Mouse (Mus musculus): Measurements from ENCODE around the gene Gm28042.

The Gm28042 gene

DNA sequence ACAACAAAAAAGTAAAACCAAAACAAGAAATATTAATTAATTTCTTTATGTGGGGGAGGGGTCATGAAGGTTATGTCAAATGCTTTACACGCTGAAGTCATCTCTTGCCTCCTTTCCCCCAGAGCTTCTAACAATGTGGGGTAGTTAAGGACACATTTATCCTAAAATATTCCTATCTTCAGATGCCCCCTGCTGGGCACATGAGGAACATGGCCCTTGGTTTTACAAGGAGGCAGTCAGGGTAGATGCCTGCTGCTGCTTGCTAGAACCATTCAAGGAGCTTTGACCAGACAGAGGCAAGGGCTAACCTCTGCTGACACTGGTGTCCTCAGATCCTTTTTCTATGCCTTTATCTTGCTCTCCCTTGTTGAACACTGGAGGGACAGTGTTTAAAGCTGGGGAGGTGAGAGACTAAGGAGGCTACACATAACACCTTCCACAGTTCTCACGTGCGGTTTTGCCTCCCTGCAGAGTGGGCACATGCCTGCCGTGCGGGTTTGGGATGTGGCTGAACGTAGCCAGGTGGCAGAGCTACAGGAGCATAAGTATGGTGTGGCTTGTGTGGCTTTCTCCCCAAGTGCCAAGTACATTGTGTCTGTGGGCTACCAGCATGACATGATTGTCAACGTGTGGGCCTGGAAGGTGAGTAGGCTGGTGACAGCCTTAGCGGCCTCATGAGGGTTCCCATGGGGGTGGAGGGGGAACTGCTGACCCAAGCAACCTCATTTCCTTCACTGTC, 15.7 kb upstream of the Gm28042 start:
- no peak for DNase-seq (ENCODE audit: low spot score)

DNA sequence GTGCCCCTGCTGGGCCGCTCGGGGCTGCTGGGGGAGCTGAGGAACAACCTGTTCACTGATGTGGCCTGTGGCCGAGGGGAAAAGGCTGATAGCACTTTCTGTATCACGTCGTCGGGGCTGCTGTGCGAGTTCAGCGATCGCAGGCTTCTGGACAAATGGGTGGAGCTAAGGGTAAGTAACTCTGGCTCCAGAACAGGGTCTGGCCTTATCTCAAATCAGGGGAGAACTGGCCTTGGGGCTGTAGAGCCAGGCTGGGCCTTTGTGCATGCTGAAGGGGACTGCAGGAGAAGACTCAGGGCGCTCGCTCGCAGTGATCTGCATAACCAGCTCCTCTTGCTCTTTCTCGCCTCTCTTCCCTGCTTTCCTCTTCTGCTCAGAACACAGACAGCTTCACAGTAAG, 14.4 kb upstream of the Gm28042 start:
- DNase-seq (ENCODE audit: low spot score) = no peak

- DNase-seq (ENCODE audit: low spot score) = no peak
Measured at GRCm38 (mm10) chr2:120013831-120014486, 13.3 kb upstream of the Gm28042 start.

- DNase-seq (ENCODE audit: low spot score) = no peak
Measured at GRCm38 (mm10) chr2:120015882-120016281, 11.4 kb upstream of the Gm28042 start.

DNA sequence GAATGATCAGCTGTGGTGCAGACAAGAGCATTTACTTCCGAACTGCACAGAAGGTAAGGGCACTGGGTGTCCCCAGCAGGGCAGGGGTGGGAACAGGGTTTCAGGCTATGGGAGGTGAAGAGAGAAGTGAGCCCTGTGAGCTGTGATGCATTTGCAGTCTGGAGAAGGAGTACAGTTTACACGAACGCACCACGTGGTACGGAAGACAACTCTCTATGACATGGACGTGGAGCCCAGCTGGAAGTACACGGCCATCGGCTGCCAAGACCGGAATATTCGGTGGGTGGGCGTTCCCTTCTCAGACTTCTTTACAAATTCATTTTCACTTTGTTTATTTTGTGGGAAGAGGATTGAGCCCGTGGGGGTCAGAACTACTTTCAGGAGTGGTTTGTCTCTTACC, 9.7 kb upstream of the Gm28042 start:
- no peak for DNase-seq (ENCODE audit: low spot score)

DNA sequence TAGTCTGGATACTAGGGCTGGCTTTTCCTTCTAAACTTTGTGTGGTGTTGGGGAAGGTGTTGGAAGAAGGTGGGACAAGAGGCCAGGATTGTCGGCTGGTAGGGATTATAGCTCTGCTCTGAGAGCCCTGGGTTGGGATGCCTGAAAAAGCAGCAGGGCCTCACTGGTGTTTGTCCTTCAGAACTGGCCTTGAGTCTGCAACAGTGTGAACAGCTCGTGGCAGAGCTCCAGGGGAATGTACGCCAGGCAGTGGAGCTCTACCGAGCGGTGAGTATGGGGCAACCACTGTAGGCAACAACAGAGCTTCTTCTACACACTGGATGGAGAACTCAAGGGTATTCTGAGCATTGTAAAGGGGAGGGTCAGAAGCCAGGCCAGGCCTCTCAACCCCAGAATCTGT, 3.0 kb upstream of the Gm28042 start:
- no peak for DNase-seq (ENCODE audit: low spot score)

DNA sequence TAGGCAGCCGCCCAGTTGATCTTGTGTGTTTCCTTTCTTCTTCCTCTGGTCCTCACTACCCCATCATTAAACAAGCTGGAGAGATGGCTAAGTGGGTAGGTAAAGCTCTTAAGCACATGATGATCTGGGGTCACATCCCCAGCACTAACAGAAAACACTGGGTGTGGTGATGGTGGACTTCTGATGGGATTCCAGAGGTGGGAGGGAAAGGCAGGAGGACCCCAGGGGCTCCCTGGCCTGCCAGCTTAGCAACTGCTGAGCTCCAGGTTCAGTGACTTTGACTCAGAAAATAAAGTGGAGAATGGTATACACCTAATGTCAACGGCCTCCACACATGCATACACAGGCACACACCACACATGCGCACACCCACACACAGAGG, 648 bp downstream of the Gm28042 start:
- DNase-seq (ENCODE audit: low spot score) = no peak

GRCm38 (mm10) chr2:120030380-120030779, 3.1 kb downstream of the Gm28042 start:
- no peak for DNase-seq (ENCODE audit: low spot score)

DNA sequence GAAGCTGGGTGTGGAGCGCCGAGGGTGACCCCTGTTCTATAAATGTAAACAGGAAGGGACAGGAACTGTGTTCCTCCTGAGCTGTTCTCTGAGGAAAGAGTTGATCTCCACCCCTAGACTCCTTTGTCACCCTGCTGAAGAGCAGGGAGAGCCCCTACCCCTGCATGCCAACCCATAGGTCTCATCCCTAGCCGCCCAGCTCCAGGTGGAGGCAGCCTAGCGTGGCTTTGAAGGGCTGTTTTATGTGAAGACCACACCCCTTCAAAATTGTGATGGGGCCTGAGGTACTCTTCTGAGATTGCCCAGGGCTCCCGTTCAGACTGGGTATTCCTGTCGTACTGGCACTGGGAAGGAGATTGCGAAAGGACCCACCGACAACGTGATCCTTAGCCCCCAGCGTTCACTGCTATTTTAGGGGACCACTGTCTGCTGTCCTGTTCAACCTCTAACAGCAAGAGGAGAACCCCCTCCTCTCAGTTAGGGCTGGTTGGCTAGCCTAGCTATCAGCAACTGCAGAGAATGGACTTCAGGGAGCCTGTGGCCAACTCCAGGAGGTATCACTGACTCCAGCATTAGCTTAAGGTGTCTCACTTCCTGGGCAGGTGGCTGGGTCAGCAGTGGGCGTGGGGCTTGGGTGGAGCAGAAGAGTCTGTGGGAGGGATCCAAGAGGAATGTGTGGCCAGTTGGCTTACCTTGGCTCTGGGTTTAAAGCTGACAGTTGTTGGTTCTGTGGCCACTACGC, 5.6 kb downstream of the Gm28042 start, which contains the start of gene Pla2g4b:
Pla2g4b (plus strand) TSS at position 692 of the 742 bp plus-strand sequence.
- DNase-seq (ENCODE audit: low spot score) = no peak

GRCm38 (mm10) chr2:120033726-120034125, 6.4 kb downstream of the Gm28042 start:
- DNase-seq (ENCODE audit: low spot score) = no peak

GRCm38 (mm10) chr2:120037744-120038143, 10.5 kb downstream of the Gm28042 start:
- no peak for DNase-seq (ENCODE audit: low spot score)

DNA sequence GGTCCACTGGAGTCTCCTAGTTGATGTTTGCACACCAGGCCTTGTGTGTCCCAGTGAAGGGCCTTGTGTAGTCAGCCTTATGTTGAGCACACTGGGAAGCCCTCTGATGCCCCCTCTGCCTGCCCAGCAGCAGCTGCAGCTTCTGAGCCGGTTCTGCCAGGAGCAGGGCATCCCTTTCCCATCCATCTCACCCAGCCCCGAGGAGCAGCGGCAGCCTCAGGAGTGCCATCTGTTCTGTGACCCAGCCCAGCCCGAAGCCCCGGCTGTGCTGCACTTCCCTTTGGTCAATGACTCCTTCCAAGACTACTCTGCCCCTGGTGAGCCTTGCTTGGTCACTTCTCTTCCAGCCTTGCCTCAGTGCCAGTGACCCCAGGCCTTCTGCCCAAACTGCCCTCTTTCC, 13.7 kb downstream of the Gm28042 start:
- DNase-seq (ENCODE audit: low spot score) = no peak

GRCm38 (mm10) chr2:120044101-120044603, 16.9 kb downstream of the Gm28042 start:
- no peak for DNase-seq (ENCODE audit: low spot score)

- DNase-seq (ENCODE audit: low spot score) = no peak
Measured at GRCm38 (mm10) chr2:120044676-120045075, 17.4 kb downstream of the Gm28042 start.

- DNase-seq (ENCODE audit: low spot score) = no peak
Measured at GRCm38 (mm10) chr2:120046486-120047310, 19.4 kb downstream of the Gm28042 start.

GRCm38 (mm10) chr2:120048173-120048572, 20.9 kb downstream of the Gm28042 start:
- no peak for DNase-seq (ENCODE audit: low spot score)

GRCm38 (mm10) chr2:120049632-120050274, 22.5 kb downstream of the Gm28042 start:
- no peak for DNase-seq (ENCODE audit: low spot score)

GRCm38 (mm10) chr2:120051405-120051804, 24.1 kb downstream of the Gm28042 start:
- no peak for DNase-seq (ENCODE audit: low spot score)

- DNase-seq (ENCODE audit: low spot score) = no peak
Measured at GRCm38 (mm10) chr2:120054771-120055552, 27.7 kb downstream of the Gm28042 start.

- no peak for DNase-seq (ENCODE audit: low spot score)
Measured at GRCm38 (mm10) chr2:120055923-120056322, 28.6 kb downstream of the Gm28042 start.

GRCm38 (mm10) chr2:120058818-120059217, 31.5 kb downstream of the Gm28042 start:
- DNase-seq (ENCODE audit: low spot score) = no peak
